Mouse (Mus musculus) central nervous system, embryonic 18 days (tissue): ENCODE results near the gene Ostc. TPM values are rescaled to one million over a fixed set of nuclear protein-coding genes. Genes with fewer than 3 reads are reported as not detected.

ENCODE experiments used
- polyA plus RNA-seq: library from polyadenylated mRNA; depleted of rRNA; stranded (reverse); fragments of >200 nt; gene quantifications from 2 replicates; pipeline ENCODE4 v1.2.3, GENCODE M21; 2012; rRNA removed

Gene Ostc
- polyA plus RNA-seq: 106 and 123 TPM in 2 replicates

GRCm38 (mm10) chr3:130708967-130709924 is at the start of gene Ostc:
TSS of gene Ostc (minus strand) at chr3:130709444.

GRCm38 (mm10) chr3:130730189-130730653 is 21.0 kb upstream of the Ostc start, which contains the start of gene Rpl34:
TSS of gene Rpl34 (minus strand) at chr3:130730398.

Other genes with a start within 250 kb of the Ostc start
- 0.04 and 0.05 TPM in 2 replicates for gene Etnppl, start 92.0 kb downstream of the Ostc start, polyA plus RNA-seq
- gene Rpl34, start 21.0 kb upstream of the Ostc start, polyA plus RNA-seq: 1,881 and 2,117 TPM in 2 replicates